Mouse (Mus musculus): ENCODE measurements at regions not wholly inside any gene's neighbourhood (a gene's known extent, or its start where the extent isn't known, plus 50 kb on each side); places are given as distances from the start of the nearest gene placed in this dataset.

DNA sequence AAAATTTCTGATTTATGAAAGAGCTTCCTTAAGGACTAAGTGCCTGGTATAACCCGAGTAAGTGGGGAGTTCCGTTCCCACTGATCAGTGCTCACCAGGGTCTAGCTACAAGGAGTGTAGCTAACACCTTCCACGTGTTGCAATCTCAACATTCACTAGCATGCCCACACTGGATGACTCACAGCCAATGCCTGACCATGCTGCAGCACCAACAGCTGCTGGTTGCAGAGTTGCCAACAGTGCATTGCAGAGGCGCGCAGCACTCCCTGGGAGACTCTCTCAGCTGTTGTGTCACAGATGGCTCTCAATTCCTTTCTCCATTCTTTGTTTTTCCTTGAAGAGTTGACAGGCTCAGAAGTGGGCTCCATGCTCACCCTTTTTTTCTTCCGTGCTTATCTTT, 787.5 kb upstream of the Tenm3 start:
- DNase-seq (ENCODE audit: low spot score): no peak

DNA sequence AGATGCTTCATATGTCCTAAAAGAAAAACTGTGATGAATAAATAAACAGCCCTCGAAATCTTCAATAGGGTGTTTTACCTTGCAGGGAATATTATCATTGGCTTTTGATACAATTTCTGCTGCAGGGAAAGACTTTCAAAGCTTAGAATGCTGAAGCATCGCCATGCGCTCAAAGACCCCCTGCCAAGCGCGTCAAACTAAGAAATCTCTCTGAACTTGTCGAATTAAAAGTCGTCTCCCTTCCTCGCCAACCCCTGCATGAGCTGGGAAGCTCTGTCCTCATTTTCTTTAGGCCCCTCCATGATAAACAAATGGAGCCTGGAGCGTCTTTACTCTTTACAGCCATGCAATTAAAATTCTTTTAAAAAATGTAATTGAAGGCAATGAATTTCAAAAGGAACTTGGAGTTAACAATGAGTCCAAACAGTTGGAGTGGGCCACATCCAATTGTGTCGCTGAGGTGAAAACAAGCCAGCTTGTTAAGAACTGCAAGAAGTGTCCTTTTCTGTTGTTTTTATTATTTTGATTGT, 784.3 kb upstream of the Tenm3 start:
- DNase-seq (ENCODE audit: low spot score) (no peak), ATAC-seq (ENCODE audit: insufficient read depth, low FRiP score, low TSS enrichment) (no peak)
- H3K9me3 ChIP-seq (ENCODE audit: control insufficient read depth, low read length): no peaks in the 10 kb centered on the region
- no peak overlapping the region for H3K9ac ChIP-seq (ENCODE audit: low read length)
- H3K4me3 ChIP-seq (ENCODE audit: low read depth, low read length): no peak overlapping the region
- no peak overlapping the region for H3K4me2 ChIP-seq (ENCODE audit: low read depth)
- 17% methylated on average over 10 of the region's 10 CpGs for WGBS
- H3K4me1 ChIP-seq (ENCODE audit: control insufficient read depth, insufficient read depth, low read length): no peaks in the 10 kb centered on the region
- H3K27ac ChIP-seq (ENCODE audit: low read depth, low read length): no peak overlapping the region
- no peaks in the 10 kb centered on the region for H3K36me3 ChIP-seq (ENCODE audit: control insufficient read depth, insufficient read depth, low read length)
- no peaks in the 10 kb centered on the region for H3K27me3 ChIP-seq (ENCODE audit: control insufficient read depth, insufficient read depth, low read length)

More for the DNA sequence above, 787.5 kb upstream of the Tenm3 start:
- H3K4me1 ChIP-seq (ENCODE audit: control insufficient read depth, insufficient read depth, low read length): no peaks in the 10 kb centered on the region
- no peak overlapping the region for H3K4me3 ChIP-seq (ENCODE audit: low read depth, low read length)
- H3K4me2 ChIP-seq (ENCODE audit: low read depth): no peak overlapping the region
- no peak overlapping the region for H3K9ac ChIP-seq (ENCODE audit: low read length)
- no peak overlapping the region for H3K27ac ChIP-seq (ENCODE audit: low read depth, low read length)
- H3K9me3 ChIP-seq (ENCODE audit: control insufficient read depth, low read length): no peaks in the 10 kb centered on the region
- no peaks in the 10 kb centered on the region for H3K36me3 ChIP-seq (ENCODE audit: control insufficient read depth, insufficient read depth, low read length)
- 76% methylated on average over 6 of the region's 6 CpGs for WGBS
- no peak for ATAC-seq (ENCODE audit: insufficient read depth, low FRiP score, low TSS enrichment)
- no peaks in the 10 kb centered on the region for H3K27me3 ChIP-seq (ENCODE audit: control insufficient read depth, insufficient read depth, low read length)

DNA sequence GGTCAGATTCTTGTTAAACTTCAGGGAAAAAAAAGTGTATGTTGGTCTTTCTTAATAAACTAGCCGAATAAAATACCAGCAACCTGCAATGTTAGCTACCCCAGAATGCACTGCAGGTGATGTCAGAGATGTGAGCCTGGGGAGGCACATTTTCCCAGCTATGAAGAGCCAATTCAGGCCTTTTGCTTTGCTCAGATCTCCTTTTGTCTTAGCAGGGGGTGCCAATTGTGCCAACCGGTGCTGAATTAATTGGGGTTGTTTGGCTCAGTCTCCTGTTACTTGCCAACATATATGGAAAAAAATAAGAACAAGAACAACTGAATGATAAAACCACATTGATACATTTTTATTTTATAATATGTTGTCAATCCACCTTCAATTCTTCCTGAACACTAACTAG, 751.8 kb upstream of the Tenm3 start:
- H3K36me3 ChIP-seq (ENCODE audit: control insufficient read depth, insufficient read depth, low read length): no peaks in the 10 kb centered on the region
- WGBS: 63% methylated on average over 2 of the region's 2 CpGs
- no peak overlapping the region for H3K27ac ChIP-seq (ENCODE audit: low read depth, low read length)
- H3K27me3 ChIP-seq (ENCODE audit: control insufficient read depth, insufficient read depth, low read length): no peaks in the 10 kb centered on the region
- H3K9ac ChIP-seq (ENCODE audit: low read length): no peak overlapping the region
- H3K4me3 ChIP-seq (ENCODE audit: low read depth, low read length): no peak overlapping the region
- ATAC-seq (ENCODE audit: insufficient read depth, low FRiP score, low TSS enrichment) (no peak), DNase-seq (ENCODE audit: low spot score) (no peak)
- no peaks in the 10 kb centered on the region for H3K4me1 ChIP-seq (ENCODE audit: control insufficient read depth, insufficient read depth, low read length)
- H3K9me3 ChIP-seq (ENCODE audit: control insufficient read depth, low read length): no peaks in the 10 kb centered on the region
- no peak overlapping the region for H3K4me2 ChIP-seq (ENCODE audit: low read depth)

DNA sequence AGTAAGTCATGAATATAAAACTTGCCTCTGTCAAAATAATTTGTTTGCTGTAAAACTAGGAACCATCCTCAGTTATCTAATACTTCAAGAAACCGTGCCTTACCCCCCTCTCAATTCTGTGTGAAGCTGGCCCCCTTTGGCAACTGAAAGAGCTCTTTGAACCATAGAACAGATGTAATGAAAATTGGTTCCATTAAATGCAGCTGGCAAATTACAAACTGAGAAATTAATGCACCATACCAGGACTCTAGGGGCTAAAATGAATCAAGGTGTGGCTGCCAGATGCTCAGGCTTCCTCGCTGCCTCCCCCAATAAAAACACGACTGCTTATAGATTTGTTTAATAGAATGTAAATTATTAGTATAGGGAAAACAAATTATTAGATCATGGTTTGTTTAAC, 723.7 kb upstream of the Tenm3 start:
- DNase-seq (ENCODE audit: low spot score): no peak
- 64% methylated on average over 3 of the region's 3 CpGs for WGBS

DNA sequence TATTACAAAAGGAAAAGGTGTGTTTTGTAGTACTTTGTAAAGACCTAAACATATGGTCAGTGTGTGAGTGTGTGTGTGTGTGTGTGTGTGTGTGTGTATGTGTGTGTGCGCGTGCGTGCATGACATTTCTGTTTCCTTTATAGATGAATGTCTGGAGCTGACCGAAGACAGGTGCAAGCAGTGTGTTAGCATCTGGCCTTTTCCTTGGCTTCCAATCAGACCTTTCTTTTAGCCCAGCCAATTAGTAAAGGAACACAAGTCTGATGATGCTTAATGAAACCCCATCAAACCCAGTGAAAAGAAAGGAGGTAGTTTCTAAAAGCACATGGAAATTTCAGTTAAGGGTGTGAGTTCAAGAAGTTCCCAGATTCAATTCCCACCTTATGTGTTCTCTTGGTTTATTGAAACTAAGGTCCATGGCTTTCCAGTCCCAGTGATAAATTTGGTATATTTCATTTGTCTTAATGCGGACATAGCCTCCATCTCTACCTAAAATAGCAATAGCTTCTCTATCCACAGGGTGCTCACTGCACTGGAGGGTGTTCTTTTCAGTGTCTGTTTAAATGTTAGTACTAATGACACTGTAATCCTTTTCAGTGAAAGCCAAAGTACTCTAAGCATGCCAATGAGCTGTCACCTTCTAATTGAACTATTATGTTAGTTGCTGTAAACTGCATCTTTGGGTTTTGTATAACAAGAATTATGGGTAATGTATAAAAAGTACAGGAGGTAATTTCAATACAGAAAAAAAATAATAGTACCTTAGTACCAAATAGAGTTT, 719.9 kb upstream of the Tenm3 start:
- Histone ChIP-seq H3K9me3 (ENCODE audit: control insufficient read depth, low read length) (no peaks in the 10 kb centered on the region), H3K27me3 (ENCODE audit: control insufficient read depth, insufficient read depth, low read length) (no peaks in the 10 kb centered on the region), H3K4me3 (ENCODE audit: low read depth, low read length) (no peak overlapping the region), H3K36me3 (ENCODE audit: control insufficient read depth, insufficient read depth, low read length) (no peaks in the 10 kb centered on the region), H3K4me2 (ENCODE audit: low read depth) (no peak overlapping the region), H3K4me1 (ENCODE audit: control insufficient read depth, insufficient read depth, low read length) (no peaks in the 10 kb centered on the region), H3K9ac (ENCODE audit: low read length) (no peak overlapping the region), H3K27ac (ENCODE audit: low read depth, low read length) (no peak overlapping the region)
- ATAC-seq (ENCODE audit: insufficient read depth, low FRiP score, low TSS enrichment): no peak
- 93% methylated on average over 5 of the region's 5 CpGs for WGBS
- no peak for DNase-seq (ENCODE audit: low spot score)

More for the DNA sequence above, 723.7 kb upstream of the Tenm3 start:
- H3K9ac ChIP-seq (ENCODE audit: low read length): no peak overlapping the region
- H3K4me2 ChIP-seq (ENCODE audit: low read depth): no peak overlapping the region
- ATAC-seq (ENCODE audit: insufficient read depth, low FRiP score, low TSS enrichment): no peak
- no peaks in the 10 kb centered on the region for H3K27me3 ChIP-seq (ENCODE audit: control insufficient read depth, insufficient read depth, low read length)
- no peaks in the 10 kb centered on the region for H3K36me3 ChIP-seq (ENCODE audit: control insufficient read depth, insufficient read depth, low read length)
- no peaks in the 10 kb centered on the region for H3K9me3 ChIP-seq (ENCODE audit: control insufficient read depth, low read length)
- H3K4me3 ChIP-seq (ENCODE audit: low read depth, low read length): no peak overlapping the region
- H3K27ac ChIP-seq (ENCODE audit: low read depth, low read length): no peak overlapping the region
- no peaks in the 10 kb centered on the region for H3K4me1 ChIP-seq (ENCODE audit: control insufficient read depth, insufficient read depth, low read length)

DNA sequence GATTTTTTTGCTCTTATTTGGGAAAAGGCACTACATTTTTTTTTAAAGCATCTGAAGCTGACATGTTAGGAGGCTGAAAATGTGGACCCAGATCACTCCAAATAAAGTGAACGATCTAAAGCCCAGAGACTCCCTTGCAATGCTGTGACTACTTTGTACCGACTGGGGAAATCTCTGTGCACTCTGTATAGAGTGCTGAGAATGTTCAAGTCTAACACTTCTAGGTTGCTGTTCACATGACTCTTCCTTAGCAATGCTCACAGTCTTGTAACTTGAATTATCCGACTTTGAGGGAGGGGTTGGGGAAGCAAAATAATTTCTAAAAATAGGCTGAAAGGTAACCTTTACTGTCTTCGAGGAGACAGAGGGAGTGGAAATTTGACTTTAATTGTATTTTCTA, 719.2 kb upstream of the Tenm3 start:
- WGBS: 90% methylated on average over 4 of the region's 4 CpGs
- no peak overlapping the region for H3K9ac ChIP-seq (ENCODE audit: low read length)

DNA sequence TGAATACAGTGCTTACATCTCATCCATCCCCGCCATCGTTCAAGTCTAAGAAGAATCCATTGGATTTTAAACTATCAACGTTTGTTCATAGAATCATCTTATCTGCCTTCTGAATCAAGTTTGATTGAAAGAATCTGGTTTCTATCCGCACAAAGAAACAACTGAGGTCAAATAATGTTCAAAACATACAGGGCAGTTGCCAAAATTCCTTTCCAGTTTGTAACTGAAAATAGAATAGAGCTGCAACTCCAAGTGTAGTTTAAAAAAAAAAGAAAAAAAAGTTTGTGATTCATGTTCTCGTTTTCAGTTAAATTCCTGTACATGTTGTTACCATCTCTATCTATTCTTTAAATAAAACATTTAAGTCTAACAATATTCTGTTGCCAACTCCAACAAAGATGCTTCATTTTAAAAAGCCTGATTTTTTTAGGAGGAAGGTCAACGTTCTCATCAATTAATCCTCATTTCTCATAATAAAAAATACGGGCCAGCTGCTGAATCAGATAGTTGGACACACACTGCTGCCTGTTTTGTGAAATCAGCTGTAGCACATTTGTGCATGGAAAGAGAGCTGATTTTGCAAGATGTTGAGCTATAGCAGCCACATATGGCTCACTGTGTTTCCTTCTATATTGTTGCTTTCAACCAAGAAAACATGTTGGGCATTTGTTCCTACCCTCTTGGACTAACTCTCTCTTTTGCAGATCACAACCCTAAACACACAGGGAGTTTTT, 712.1 kb upstream of the Tenm3 start:
- Histone ChIP-seq H3K27me3 (ENCODE audit: control insufficient read depth, insufficient read depth, low read length) (no peaks in the 10 kb centered on the region), H3K4me1 (ENCODE audit: control insufficient read depth, insufficient read depth, low read length) (no peaks in the 10 kb centered on the region), H3K4me2 (ENCODE audit: low read depth) (no peak overlapping the region), H3K27ac (ENCODE audit: low read depth, low read length) (no peak overlapping the region), H3K4me3 (ENCODE audit: low read depth, low read length) (no peak overlapping the region), H3K36me3 (ENCODE audit: control insufficient read depth, insufficient read depth, low read length) (no peaks in the 10 kb centered on the region), H3K9ac (ENCODE audit: low read length) (no peak overlapping the region), H3K9me3 (ENCODE audit: control insufficient read depth, low read length) (no peaks in the 10 kb centered on the region)
- ATAC-seq (ENCODE audit: insufficient read depth, low FRiP score, low TSS enrichment): no peak
- 89% methylated on average over 7 of the region's 7 CpGs for WGBS
- DNase-seq (ENCODE audit: low spot score): no peak

More for the DNA sequence above, 719.2 kb upstream of the Tenm3 start:
- H3K36me3 ChIP-seq (ENCODE audit: control insufficient read depth, insufficient read depth, low read length): no peaks in the 10 kb centered on the region
- no peaks in the 10 kb centered on the region for H3K27me3 ChIP-seq (ENCODE audit: control insufficient read depth, insufficient read depth, low read length)
- DNase-seq (ENCODE audit: low spot score): no peak
- no peaks in the 10 kb centered on the region for H3K4me1 ChIP-seq (ENCODE audit: control insufficient read depth, insufficient read depth, low read length)
- no peak overlapping the region for H3K4me2 ChIP-seq (ENCODE audit: low read depth)
- no peaks in the 10 kb centered on the region for H3K9me3 ChIP-seq (ENCODE audit: control insufficient read depth, low read length)
- ATAC-seq (ENCODE audit: insufficient read depth, low FRiP score, low TSS enrichment): no peak
- H3K27ac ChIP-seq (ENCODE audit: low read depth, low read length): no peak overlapping the region
- no peak overlapping the region for H3K4me3 ChIP-seq (ENCODE audit: low read depth, low read length)

DNA sequence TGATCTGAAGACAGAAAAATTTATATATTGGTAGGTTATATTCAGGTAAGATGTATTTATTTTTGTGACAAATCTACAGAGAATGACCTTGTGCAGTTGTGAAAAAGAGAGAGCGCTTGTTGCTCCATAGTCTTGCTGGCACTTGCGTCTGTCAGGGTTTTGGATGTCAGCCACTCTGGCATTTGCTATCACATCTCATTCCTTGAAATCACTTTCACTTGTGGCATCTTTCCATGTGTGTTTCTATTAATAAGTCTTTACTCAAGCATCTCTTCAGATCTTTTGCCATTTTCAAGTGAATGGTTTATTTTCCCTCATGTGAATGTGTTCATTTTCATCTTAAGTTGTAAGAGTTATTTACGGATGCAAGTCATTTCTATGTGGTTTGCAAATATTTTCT, 709.4 kb upstream of the Tenm3 start:
- Histone ChIP-seq H3K27me3 (ENCODE audit: control insufficient read depth, insufficient read depth, low read length) (no peaks in the 10 kb centered on the region), H3K4me1 (ENCODE audit: control insufficient read depth, insufficient read depth, low read length) (no peaks in the 10 kb centered on the region), H3K36me3 (ENCODE audit: control insufficient read depth, insufficient read depth, low read length) (no peaks in the 10 kb centered on the region), H3K9ac (ENCODE audit: low read length) (no peak overlapping the region), H3K27ac (ENCODE audit: low read depth, low read length) (no peak overlapping the region), H3K4me3 (ENCODE audit: low read depth, low read length) (no peak overlapping the region), H3K4me2 (ENCODE audit: low read depth) (no peak overlapping the region), H3K9me3 (ENCODE audit: control insufficient read depth, low read length) (no peaks in the 10 kb centered on the region)
- DNase-seq (ENCODE audit: low spot score) (no peak), ATAC-seq (ENCODE audit: insufficient read depth, low FRiP score, low TSS enrichment) (no peak)
- WGBS: 95% methylated on average over 3 of the region's 3 CpGs

DNA sequence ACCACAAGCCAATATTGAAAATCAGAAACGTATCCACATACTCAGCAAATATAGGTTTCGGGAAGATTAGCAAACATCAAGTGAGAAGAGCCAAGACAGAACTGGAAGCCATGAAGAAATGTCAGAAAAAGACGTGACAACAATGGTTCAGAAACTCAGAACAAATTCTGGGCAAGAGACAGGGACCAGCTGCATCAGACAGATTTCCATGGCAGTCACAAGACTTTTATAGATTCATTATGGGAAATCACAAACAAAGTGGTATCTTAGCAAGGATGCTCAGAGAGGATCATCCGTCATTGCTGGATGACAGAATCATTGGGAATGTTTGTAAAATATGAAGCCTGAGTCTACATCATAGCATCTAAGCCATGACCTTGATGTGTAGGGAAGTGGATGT, 699.6 kb upstream of the Tenm3 start:
- Histone ChIP-seq H3K27me3 (ENCODE audit: control insufficient read depth, insufficient read depth, low read length) (no peaks in the 10 kb centered on the region), H3K9me3 (ENCODE audit: control insufficient read depth, low read length) (no peaks in the 10 kb centered on the region), H3K4me3 (ENCODE audit: low read depth, low read length) (no peak overlapping the region), H3K36me3 (ENCODE audit: control insufficient read depth, insufficient read depth, low read length) (no peaks in the 10 kb centered on the region), H3K9ac (ENCODE audit: low read length) (no peak overlapping the region), H3K4me2 (ENCODE audit: low read depth) (no peak overlapping the region), H3K27ac (ENCODE audit: low read depth, low read length) (no peak overlapping the region), H3K4me1 (ENCODE audit: control insufficient read depth, insufficient read depth, low read length) (no peaks in the 10 kb centered on the region)
- WGBS: 84% methylated on average over 4 of the region's 4 CpGs
- ATAC-seq (ENCODE audit: insufficient read depth, low FRiP score, low TSS enrichment): no peak
- no peak for DNase-seq (ENCODE audit: low spot score)
